In the genomic region with DNA sequence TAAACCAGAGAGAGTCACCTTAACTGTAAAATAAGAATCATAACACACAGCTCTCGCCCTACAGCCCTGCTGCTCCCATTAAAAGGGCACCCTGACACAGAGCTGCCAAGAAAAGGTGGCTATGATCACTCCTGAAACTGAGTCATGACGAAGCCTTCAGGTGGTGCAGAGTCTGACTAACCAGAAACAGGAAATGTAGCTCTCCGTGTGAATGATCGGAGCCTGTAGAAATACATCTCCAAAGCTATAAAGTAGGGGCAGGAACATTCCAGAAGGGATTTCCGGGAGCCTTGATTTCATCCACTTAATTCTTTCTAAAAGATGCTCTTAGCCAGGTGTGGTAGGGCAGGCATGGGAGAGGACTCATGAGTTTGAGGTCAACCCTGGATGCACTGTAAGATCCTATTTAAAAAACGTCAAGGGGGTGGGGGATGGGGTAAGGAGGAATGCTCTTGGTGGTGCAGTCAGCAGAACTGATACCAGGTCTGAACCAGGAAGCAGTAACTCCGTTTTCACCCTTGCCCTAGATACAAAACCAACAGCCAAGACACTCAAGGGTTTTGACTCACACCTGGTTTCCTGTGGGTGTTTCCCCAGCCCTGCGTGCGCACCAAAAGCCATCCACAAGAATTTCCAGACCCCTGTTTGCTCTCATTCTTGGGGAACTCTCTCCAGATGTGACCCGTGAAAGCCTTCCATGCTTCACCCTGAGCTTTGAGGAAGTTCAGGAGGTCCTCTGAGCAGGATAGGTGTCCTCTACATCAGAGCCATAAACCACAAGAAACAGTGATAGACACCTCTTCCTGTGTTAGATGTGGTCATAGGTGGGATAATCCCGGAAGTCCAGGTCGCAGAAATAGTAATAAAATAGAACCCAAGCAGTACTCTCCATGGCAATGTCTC, we compare ENCODE assay signal across 15 mouse cellular contexts. TPM values are rescaled to one million over a fixed set of nuclear protein-coding genes. Genes with fewer than 3 reads are reported as not detected.
DNase-seq lines count a peak whose midpoint lies in the region; ATAC-seq and TF ChIP-seq lines count a peak whose summit lies in the region.
"Had no signal": no experiment of that assay in that cellular context is flagged by ENCODE, and none has a peak within 500 bp of the region (broad histone marks: within the 10 kb centered on the region; RNA-seq: fewer than 3 reads in every experiment).

No protein-coding gene starts in this region.

- peaks cover 74% of the 10 kb centered on the region for H3K36me3 ChIP-seq in liver, adult 2 months (ENCODE audit: control insufficient read depth, insufficient read depth, low read length)
- H3K36me3 ChIP-seq in liver, postnatal 0 days (replicated peaks; ENCODE audit: insufficient read depth, low read length), result peaks cover 37% of the 10 kb centered on the region
- peaks cover 6% of the 10 kb centered on the region; the same call in 1 of the 2 replicates for H3K36me3 ChIP-seq in intestine, embryonic 15.5 days

- H3K79me2 ChIP-seq in liver, adult 2 months (ENCODE audit: control insufficient read depth, insufficient read depth, low read length), result peaks cover 12% of the 10 kb centered on the region

- intact Hi-C loops in left cerebral cortex, postnatal 25 days (cut with DNase I), result no loop called here

- TF ChIP-seq CTCF in liver, adult 2 months (IDR thresholded peaks at IDR 0.05; ENCODE audit: low read depth, low read length), result no peak
- TF ChIP-seq CTCF in liver, postnatal 0 days (IDR thresholded peaks at IDR 0.05; ENCODE audit: low read depth), result no peak

- no peak for ATAC-seq in liver, postnatal 0 days
- ATAC-seq in intestine, embryonic 15.5 days, result peak; percentile 69

- no peaks in the 10 kb centered on the region for H3K9me3 ChIP-seq in liver, postnatal 0 days (ENCODE audit: low read length)
- H3K9me3 ChIP-seq in intestine, embryonic 15.5 days, result no peaks in the 10 kb centered on the region
- H3K9me3 ChIP-seq: hindbrain, embryonic 15.5 days; liver, embryonic 13.5 days had no signal

- no peak for TF ChIP-seq EP300 in liver, postnatal 0 days (IDR thresholded peaks at IDR 0.05; ENCODE audit: low read depth)

- H3K9ac ChIP-seq in liver, adult 2 months (ENCODE audit: low read depth, low read length), result no peak overlapping the region
- no peak overlapping the region for H3K9ac ChIP-seq in liver, postnatal 0 days (replicated peaks)
- no peak overlapping the region for H3K9ac ChIP-seq in intestine, embryonic 15.5 days
- H3K9ac ChIP-seq: hindbrain, embryonic 15.5 days; liver, embryonic 13.5 days had no signal

- H3K27ac ChIP-seq in liver, adult 2 months (replicated peaks; ENCODE audit: insufficient read depth, low read depth, low read length), result peak overlapping the region; percentile 40
- H3K27ac ChIP-seq in liver, postnatal 0 days (ENCODE audit: low read depth), result no peak overlapping the region
- H3K27ac ChIP-seq in intestine, embryonic 15.5 days, result no peak overlapping the region
- H3K27ac ChIP-seq: hindbrain, embryonic 15.5 days; liver, embryonic 13.5 days had no signal

- no peaks in the 10 kb centered on the region for H3K27me3 ChIP-seq in liver, adult 2 months (ENCODE audit: control insufficient read depth, insufficient read depth, low read length)
- H3K27me3 ChIP-seq in liver, postnatal 0 days (ENCODE audit: insufficient read depth, low read length), result no peaks in the 10 kb centered on the region
- no peaks in the 10 kb centered on the region for H3K27me3 ChIP-seq in intestine, embryonic 15.5 days (replicated peaks)
- H3K27me3 ChIP-seq: hindbrain, embryonic 15.5 days; liver, embryonic 13.5 days had no signal

- H3K4me1 ChIP-seq in liver, adult 2 months (ENCODE audit: control insufficient read depth, insufficient read depth, low read length), result peaks cover 45% of the 10 kb centered on the region
- H3K4me1 ChIP-seq in liver, postnatal 0 days (ENCODE audit: insufficient read depth), result peaks cover 18% of the 10 kb centered on the region
- H3K4me1 ChIP-seq in intestine, embryonic 15.5 days (replicated peaks), result 0 out of 2 replicates have a peak, but pooled peaks cover 4% of the 10 kb centered on the region
- H3K4me1 ChIP-seq: hindbrain, embryonic 15.5 days had no signal

- H3K4me3 ChIP-seq in liver, adult 2 months (ENCODE audit: insufficient read depth, low read depth, low read length), result no peak overlapping the region
- no peak overlapping the region for H3K4me3 ChIP-seq in liver, postnatal 0 days (ENCODE audit: low read depth, low read length)
- no peak overlapping the region for H3K4me3 ChIP-seq in intestine, embryonic 15.5 days (replicated peaks)
- H3K4me3 ChIP-seq: hindbrain, embryonic 15.5 days; liver, embryonic 13.5 days had no signal

- no peak for TF ChIP-seq POLR2A in liver, adult 2 months (IDR thresholded peaks at IDR 0.05; ENCODE audit: extremely low read depth, insufficient read depth, low read length)

- no peak for DNase-seq in liver, adult 2 months (ENCODE audit: extremely low read depth, low read depth, low spot score)
- DNase-seq in liver, postnatal 0 days, result no peak
- peak; percentile 73 for DNase-seq in naive thymus-derived CD4-positive, alpha-beta T cell, adult 2 months (ENCODE audit: low read depth)
- peak; percentile 48 to 61 for DNase-seq in thymus, postnatal 36 days
- no peak for DNase-seq in left cerebral cortex, postnatal 25 days (ENCODE audit: low spot score in 2 of 2)
- no peak for DNase-seq in neural tube, embryonic 10.5 days (ENCODE audit: extremely low spot score, low spot score)
- DNase-seq in embryo, embryonic 10.5 days (ENCODE audit: low spot score), result no peak
- DNase-seq: adrenal gland, postnatal 10 days; B cell, adult 2 months; liver, embryonic 13.5 days; right cerebral cortex, postnatal 25 days had no signal

- H3K4me2 ChIP-seq in liver, postnatal 0 days (ENCODE audit: low read depth, low read length), result no peak overlapping the region
- no peak overlapping the region for H3K4me2 ChIP-seq in intestine, embryonic 15.5 days (replicated peaks)
- H3K4me2 ChIP-seq: hindbrain, embryonic 15.5 days; liver, embryonic 13.5 days had no signal

- WGBS in liver, adult 2 months, result 70% methylated on average over 12 of the region's 12 CpGs
- 58% methylated on average over 12 of the region's 12 CpGs for whole genome bisulfite sequencing in liver, postnatal 0 days (ENCODE audit: insufficient replicate concordance)
- WGBS in intestine, embryonic 15.5 days, result 73% methylated on average over 12 of the region's 12 CpGs

RNA-seq across cellular contexts. Expression of gene Lmod3, which starts 41.4 kb away (rescaled TPM):
- total RNA-seq in liver, adult 2 months (2014; rRNA removed), result 0.27 and 0.28 TPM in 2 replicates
- 0.04 and 0.07 TPM in 2 replicates for polyA plus RNA-seq in liver, adult 2 months (2012; rRNA removed)
- 0.11 and 0.77 TPM in 2 replicates for polyA plus RNA-seq in liver, postnatal 0 days (2015; fragmentation: Nextera tagmentation; extraction: Ambion mirVana)
- polyA plus RNA-seq in intestine, embryonic 15.5 days (2015; fragmentation: Nextera tagmentation; extraction: Ambion mirVana), result 0.16 TPM in 1 of 2 replicates, not detected in the other
- total RNA-seq in left cerebral cortex, postnatal 25 days (2021), result not detected
- total RNA-seq: midbrain, postnatal 0 days had no signal
- polyA plus RNA-seq: hindbrain, embryonic 15.5 days; midbrain, postnatal 0 days; stomach, embryonic 14.5 days had no signal

Comparison
In these comparisons a context has a peak if more than half of its experiments do, and no peak if none do; other contexts are left out.
1. DNase-seq: peak in naive thymus-derived CD4-positive, alpha-beta T cell, adult 2 months (single experiment) and thymus, postnatal 36 days (2 of 2); none in liver, adult 2 months (single experiment), liver, postnatal 0 days (single experiment), left cerebral cortex, postnatal 25 days (0 of 2), neural tube, embryonic 10.5 days (single experiment) and embryo, embryonic 10.5 days (single experiment).